Mouse (Mus musculus) cerebellum, adult 2 months (tissue): Measurements from ENCODE around the gene Abraxas1. TPM values are rescaled to one million over a fixed set of nuclear protein-coding genes. Genes with fewer than 3 reads are reported as not detected.

Experiments
- DNase-seq, 2 experiments: peaks; one replicate each; pipeline ENCODE4 v3.0.0; 2021
- H3K27ac ChIP-seq: fragments of 200-500 bp; 2 replicates; pipeline ENCODE4 v1.5.1; 2012; ENCODE audit warnings: low read length, control low read depth, inconsistent platforms; ENCODE audit not compliant: insufficient read depth
- H3K27me3 ChIP-seq: fragments of 200-500 bp; 2 replicates; pipeline ENCODE4 v1.6.1; 2012; ENCODE audit warnings: inconsistent platforms, mild to moderate bottlenecking, low read length, moderate library complexity; ENCODE audit not compliant: control insufficient read depth, insufficient read depth
- H3K4me1 ChIP-seq: fragments of 200-500 bp; 2 replicates; pipeline ENCODE4 v1.6.1; 2011; ENCODE audit warnings: low read length; ENCODE audit not compliant: control insufficient read depth, insufficient read depth
- H3K4me3 ChIP-seq: fragments of 200-500 bp; replicated peaks from 2 replicates; pipeline ENCODE3; 2011; ENCODE audit warnings: mild to moderate bottlenecking, low read depth, low read length, control low read depth; ENCODE audit not compliant: insufficient read depth
- CTCF ChIP-seq: fragments of 200-500 bp; IDR thresholded peaks from 2 replicates; pipeline ENCODE4 v1.5.1; 2011; ENCODE audit warnings: low read depth, mild to moderate bottlenecking, control low read depth, low read length, moderate library complexity, borderline replicate concordance; ENCODE audit not compliant: insufficient read depth
- POLR2A ChIP-seq: fragments of 200-500 bp; IDR thresholded peaks from 2 replicates; pipeline ENCODE4 v1.6.1; 2011; ENCODE audit warnings: low read length, control low read depth, borderline replicate concordance; ENCODE audit not compliant: insufficient read depth
- WGBS: fragments of 180-500 bp; shearing (Covaris S2); methylation state at CpG from one replicate; pipeline ENCODE4 v1.1.7; 2018; 5-methylcytosine and 5-hydroxymethylcytosine counted together
- polyA plus RNA-seq: library from polyadenylated mRNA; depleted of rRNA; stranded (reverse); fragments of >200 nt; gene quantifications from 2 replicates; pipeline ENCODE4 v1.2.3, GENCODE M21; 2012; rRNA removed

Gene Abraxas1
- polyA plus RNA-seq, 1 experiment = 9.3 TPM

DNA sequence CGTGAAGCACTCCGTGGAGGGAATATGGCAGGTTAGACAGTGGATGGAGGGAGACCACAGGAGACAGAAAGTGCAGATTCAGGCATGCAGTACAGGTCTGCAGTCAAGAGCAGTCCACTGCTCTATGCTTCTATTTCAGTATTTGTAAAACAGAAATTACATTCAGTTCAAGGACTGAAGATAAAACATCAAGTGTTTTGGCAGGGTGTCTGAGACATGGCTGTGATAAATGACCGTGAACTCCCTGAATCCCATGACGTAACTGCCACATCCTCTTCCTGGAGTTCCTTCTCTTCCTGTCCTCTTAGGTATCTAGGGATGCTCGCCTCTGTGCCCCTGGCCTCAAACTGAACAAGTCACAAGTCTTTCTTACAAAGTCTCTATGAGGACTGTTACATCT, 43.9 kb downstream of the Abraxas1 start:
- Histone ChIP-seq H3K4me3 (no peak overlapping the region), H3K27me3 (no peaks in the 10 kb centered on the region), H3K27ac (no peak overlapping the region), H3K4me1 (no peaks in the 10 kb centered on the region)
- TF ChIP-seq POLR2A (no peak), CTCF (no peak)
- DNase-seq = no peak
- WGBS = 91% methylated on average over 5 of the region's 5 CpGs

DNA sequence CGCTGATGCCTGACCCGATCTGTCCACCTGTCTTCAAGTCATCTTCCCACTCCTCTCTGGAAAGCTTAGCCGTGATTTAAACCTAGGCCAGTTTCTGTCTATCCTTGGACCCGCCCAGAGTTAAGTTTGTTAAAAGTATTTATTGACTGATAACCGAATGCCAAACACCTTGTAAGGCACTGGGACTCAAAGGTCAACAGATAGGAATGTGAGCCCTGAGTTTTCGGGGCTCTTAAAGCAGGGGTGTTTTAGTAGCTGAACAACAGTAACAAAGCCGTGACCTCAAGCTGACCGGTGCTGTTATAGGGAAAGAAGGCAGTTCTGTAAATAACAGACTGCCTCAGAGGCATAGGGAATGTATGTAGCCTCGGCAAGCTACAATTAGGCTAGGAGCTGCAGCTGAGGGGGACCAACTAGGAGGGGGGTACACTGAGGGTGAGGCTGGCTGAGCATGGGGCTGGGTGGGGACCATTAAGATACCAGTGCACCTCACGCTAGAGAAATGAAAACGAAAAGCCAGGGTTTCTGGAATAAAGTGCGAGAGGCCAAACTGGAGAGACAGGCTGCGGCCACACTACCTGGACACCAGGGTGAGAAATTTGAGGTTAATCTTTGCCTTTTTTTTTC, 44.9 kb downstream of the Abraxas1 start:
- WGBS = 95% methylated on average over 13 of the region's 13 CpGs
- no peaks in the 10 kb centered on the region for H3K4me1 ChIP-seq
- H3K27me3 ChIP-seq = no peaks in the 10 kb centered on the region
- H3K27ac ChIP-seq = no peak overlapping the region
- TF ChIP-seq CTCF (no peak), POLR2A (no peak)
- DNase-seq = no peak
- H3K4me3 ChIP-seq = no peak overlapping the region

DNA sequence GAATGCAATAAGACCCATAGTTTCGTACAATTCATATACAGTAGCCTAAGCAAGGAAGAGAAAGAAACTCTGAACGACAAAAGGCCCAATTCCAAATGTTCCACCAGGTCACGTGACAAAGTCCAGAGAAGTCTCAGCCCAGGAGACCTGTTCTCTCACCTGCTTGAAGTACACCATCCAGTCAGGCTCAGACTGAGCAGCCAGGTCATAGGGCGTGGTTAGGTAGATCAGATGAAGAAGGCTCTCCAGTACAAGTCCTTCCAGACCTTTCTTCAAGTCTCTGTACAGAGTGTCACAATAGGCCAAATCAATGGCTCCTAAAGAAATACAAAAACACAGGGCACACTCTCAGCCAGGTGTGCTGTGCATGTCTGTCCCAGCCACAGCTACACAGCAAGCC, 49.2 kb downstream of the Abraxas1 start:
- no peak for DNase-seq
- Histone ChIP-seq H3K4me3 (no peak overlapping the region), H3K4me1 (no peaks in the 10 kb centered on the region), H3K27ac (no peak overlapping the region), H3K27me3 (no peaks in the 10 kb centered on the region)
- TF ChIP-seq CTCF (no peak), POLR2A (no peak)
- 95% methylated on average over 4 of the region's 4 CpGs for WGBS

DNA sequence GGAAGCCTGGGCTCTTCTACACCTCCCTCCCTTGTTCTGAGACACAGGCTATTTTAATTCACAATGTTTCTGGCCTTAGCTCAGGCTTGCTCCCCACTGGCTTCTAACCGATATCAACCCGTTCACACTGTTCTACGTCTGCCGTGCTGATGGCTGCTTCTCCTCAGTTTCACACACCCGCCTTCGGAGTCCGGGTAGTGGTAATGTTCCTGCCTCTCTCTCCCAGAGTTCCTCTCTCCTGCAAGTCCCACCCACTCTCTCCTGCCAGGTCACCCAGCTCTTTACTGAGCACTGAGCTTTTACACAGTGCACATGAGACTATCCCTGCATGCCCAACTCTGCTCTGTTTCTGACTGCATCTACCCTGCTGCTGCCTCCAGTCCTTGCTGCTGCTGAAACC, 54.7 kb downstream of the Abraxas1 start:
- DNase-seq = no peak
- TF ChIP-seq CTCF = no peak
- TF ChIP-seq POLR2A = no peak
- 93% methylated on average over 7 of the region's 7 CpGs for WGBS
- Histone ChIP-seq H3K27me3 (no peaks in the 10 kb centered on the region), H3K4me1 (no peaks in the 10 kb centered on the region), H3K4me3 (no peak overlapping the region), H3K27ac (no peak overlapping the region)

DNA sequence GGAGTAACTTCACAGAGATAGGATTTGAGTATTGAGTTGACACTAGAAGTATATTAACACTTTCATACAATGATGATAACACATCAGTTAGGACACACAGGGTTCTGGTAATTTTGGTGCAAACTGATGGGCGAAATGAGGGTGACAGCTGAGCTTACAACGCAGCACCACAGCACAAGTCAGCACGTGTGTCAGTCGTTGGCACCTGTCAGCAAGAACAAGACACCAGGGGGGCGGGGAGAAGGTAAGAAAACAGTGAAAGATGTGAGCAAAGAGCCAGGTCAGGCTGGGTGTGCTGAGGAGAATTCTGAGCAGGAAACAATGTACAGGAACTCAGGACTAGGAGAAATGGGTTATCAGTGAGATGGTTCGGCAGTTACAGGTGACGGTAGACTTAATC, 59.0 kb downstream of the Abraxas1 start:
- H3K4me1 ChIP-seq = no peaks in the 10 kb centered on the region
- no peak overlapping the region for H3K4me3 ChIP-seq
- 92% methylated on average over 7 of the region's 7 CpGs for WGBS
- no peaks in the 10 kb centered on the region for H3K27me3 ChIP-seq
- DNase-seq = no peak
- no peak for TF ChIP-seq CTCF
- TF ChIP-seq POLR2A = no peak
- H3K27ac ChIP-seq = no peak overlapping the region

DNA sequence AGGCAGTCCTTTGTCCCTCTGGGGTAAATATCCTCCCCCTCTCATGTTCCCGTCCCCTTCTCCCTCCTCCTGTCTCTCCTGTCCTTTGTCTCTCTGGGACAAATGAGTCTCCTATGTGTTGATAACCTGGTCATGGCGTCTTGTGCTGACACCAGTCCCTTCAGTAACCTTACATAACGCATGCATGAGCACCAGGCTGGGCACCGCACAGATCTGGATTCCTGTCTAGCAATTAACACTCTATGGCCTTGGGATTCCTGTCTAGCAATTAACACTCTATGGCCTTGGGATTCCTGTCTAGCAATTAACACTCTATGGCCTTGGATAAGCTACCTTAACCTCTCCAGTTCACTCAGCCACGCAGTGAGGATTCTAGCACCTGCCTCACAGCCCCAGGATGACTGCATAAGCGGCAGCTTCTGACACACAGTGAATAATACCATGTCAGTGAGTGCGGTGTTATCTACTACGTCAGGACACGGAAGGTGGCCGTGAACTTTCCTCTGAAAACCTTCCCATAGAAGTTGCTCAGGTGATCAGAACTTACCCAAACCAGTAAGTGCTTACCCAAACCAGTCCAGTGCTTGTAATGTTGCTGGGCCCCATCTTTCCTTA, 60.6 kb downstream of the Abraxas1 start:
- no peak overlapping the region for H3K4me3 ChIP-seq
- no peak for DNase-seq
- H3K27ac ChIP-seq = no peak overlapping the region
- H3K27me3 ChIP-seq = no peaks in the 10 kb centered on the region
- no peaks in the 10 kb centered on the region for H3K4me1 ChIP-seq
- TF ChIP-seq POLR2A (no peak), CTCF (no peak)
- 85% methylated on average over 10 of the region's 10 CpGs for WGBS

DNA sequence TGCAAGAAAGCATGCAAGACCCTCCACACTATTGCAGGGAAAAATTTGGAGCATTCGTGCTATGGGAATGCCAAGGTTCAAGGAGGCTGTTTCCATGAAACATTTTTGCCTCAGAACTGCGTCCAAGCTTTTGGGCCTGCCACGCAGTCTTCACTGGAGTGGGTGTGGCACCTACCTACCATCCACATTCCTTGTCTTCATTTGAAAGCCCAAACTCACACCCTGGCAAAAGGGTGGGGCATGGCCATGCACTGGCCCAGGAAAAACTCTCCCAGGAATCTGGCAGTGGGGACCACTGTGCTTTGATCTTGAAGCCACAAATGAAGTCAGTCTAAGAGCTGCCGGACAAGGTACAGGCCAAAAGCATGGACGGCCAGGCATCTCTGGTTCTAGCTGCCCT, 62.6 kb downstream of the Abraxas1 start:
- Histone ChIP-seq H3K4me1 (peaks cover 8% of the 10 kb centered on the region), H3K27ac (no peak overlapping the region), H3K27me3 (no peaks in the 10 kb centered on the region), H3K4me3 (no peak overlapping the region)
- WGBS = 95% methylated on average over 5 of the region's 5 CpGs
- TF ChIP-seq CTCF = no peak
- no peak for TF ChIP-seq POLR2A
- no peak for DNase-seq

Other genes starting within 250 kb of the Abraxas1 start
- 0.72 and 0.74 TPM in 2 replicates for gene Plac8, start 248.7 kb downstream of the Abraxas1 start, polyA plus RNA-seq
- gene Coq2, start 145.8 kb downstream of the Abraxas1 start, polyA plus RNA-seq = 108 and 112 TPM in 2 replicates
- gene Hpse, start 101.2 kb downstream of the Abraxas1 start, polyA plus RNA-seq = 0.35 and 0.67 TPM in 2 replicates
- 47.5 and 51.6 TPM in 2 replicates for gene Helq, start 22.4 kb downstream of the Abraxas1 start, polyA plus RNA-seq
- 42.4 and 42.5 TPM in 2 replicates for gene Mrps18c, start 22.3 kb downstream of the Abraxas1 start, polyA plus RNA-seq
- gene Gpat3, start 24.7 kb upstream of the Abraxas1 start, polyA plus RNA-seq = 6.7 TPM in 2 replicates